Mouse (Mus musculus): ENCODE measurements around the gene Ubp1. TPM values are rescaled to one million over a fixed set of nuclear protein-coding genes. Genes with fewer than 3 reads are reported as not detected.
A peak's percentile ranks its signal among the peaks of the same experiment; 100 is the strongest.

Gene Ubp1
- polyA plus RNA-seq, 1 experiment from 2014 or later: 22.6 TPM

- H3K9me3 ChIP-seq (ENCODE audit: low read length): no peaks in the 10 kb centered on the region
- 38% methylated on average over 9 of the region's 9 CpGs for WGBS (ENCODE audit: insufficient replicate concordance)
- H3K4me1 ChIP-seq (ENCODE audit: insufficient read depth): peaks cover 12% of the 10 kb centered on the region
- peaks cover 15% of the 10 kb centered on the region for H3K27me3 ChIP-seq (ENCODE audit: insufficient read depth, low read length)
- no peak for TF ChIP-seq CTCF (IDR thresholded peaks at IDR 0.05; ENCODE audit: low read depth)
- TF ChIP-seq EP300 (IDR thresholded peaks at IDR 0.05; ENCODE audit: low read depth): no peak
- no peak overlapping the region for H3K9ac ChIP-seq (replicated peaks)
- no peaks in the 10 kb centered on the region for H3K36me3 ChIP-seq (replicated peaks; ENCODE audit: insufficient read depth, low read length)
- ATAC-seq (no peak), DNase-seq (no peak)
- no peak overlapping the region for H3K4me3 ChIP-seq (ENCODE audit: low read depth, low read length)
- H3K4me2 ChIP-seq (ENCODE audit: low read depth, low read length): no peak overlapping the region
- H3K27ac ChIP-seq (ENCODE audit: low read depth): no peak overlapping the region
These were observed 94.4 kb downstream of the Ubp1 start for GRCm38 (mm10) chr9:114025182-114025581.

DNA sequence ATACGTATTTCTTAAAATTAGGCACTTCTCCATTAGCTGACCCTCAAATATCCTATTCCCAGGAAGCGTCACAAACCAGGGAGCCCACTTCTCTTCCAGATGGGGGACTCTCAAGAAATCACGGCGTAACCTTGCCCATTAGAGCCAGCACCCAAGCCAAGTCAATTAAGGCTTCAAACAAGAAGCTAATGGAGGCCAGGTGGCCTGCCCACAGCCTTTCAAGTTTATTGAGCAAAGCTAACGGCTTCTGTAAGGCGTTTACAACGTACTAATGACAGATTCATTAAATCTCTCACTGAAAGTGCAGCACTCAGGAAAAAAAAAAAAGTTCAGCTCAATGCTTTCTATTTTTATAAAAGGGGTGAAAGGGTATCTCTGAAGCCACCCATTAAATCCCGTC is 95.1 kb downstream of the Ubp1 start:
- Histone ChIP-seq H3K4me2 (ENCODE audit: low read depth, low read length) (peak overlapping the region; percentile 79), H3K9ac (replicated peaks) (no peak overlapping the region), H3K36me3 (replicated peaks; ENCODE audit: insufficient read depth, low read length) (no peaks in the 10 kb centered on the region), H3K4me1 (ENCODE audit: insufficient read depth) (peaks cover 12% of the 10 kb centered on the region), H3K27ac (ENCODE audit: low read depth) (no peak overlapping the region), H3K9me3 (ENCODE audit: low read length) (no peaks in the 10 kb centered on the region), H3K4me3 (ENCODE audit: low read depth, low read length) (peak overlapping the region; percentile 54), H3K27me3 (ENCODE audit: insufficient read depth, low read length) (peaks cover 15% of the 10 kb centered on the region)
- WGBS (ENCODE audit: insufficient replicate concordance): 18% methylated on average over 8 of the region's 8 CpGs
- TF ChIP-seq EP300 (IDR thresholded peaks at IDR 0.05; ENCODE audit: low read depth) (no peak), CTCF (IDR thresholded peaks at IDR 0.05; ENCODE audit: low read depth) (no peak)
- DNase-seq (no peak), ATAC-seq (no peak)

DNA sequence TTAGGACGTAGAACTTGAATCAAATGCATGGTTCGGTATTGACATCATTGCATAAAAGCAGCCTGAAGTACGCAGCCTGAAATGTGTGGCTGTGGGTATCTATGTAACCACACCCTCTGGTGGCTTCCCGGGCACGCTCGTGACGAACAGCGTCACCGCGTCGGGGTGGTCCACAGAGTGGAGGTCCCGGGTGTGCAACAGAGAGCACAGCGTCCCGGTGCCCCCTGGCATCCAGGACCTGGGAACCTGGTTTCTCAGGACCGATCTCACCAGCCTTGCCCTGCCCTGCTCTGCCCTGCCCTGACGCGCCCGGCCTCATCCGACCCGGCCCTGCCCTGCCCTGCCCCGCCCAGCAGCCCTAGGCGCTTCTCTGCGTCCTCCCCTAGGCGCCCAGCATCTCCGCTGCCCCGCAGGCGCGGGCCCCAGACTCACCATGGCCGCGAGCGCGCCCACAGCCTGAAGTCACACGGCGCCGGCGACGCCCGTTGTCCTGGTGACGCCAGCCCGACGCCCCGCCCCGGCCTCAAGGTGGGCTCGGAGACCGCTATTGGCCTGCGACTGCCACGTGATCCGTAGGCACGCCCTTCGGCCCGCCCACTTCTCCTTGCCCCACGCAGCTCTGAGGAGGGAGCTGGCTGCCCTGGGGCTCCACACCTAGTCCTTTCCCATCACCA is 95.7 kb downstream of the Ubp1 start:
- TF ChIP-seq EP300 (IDR thresholded peaks at IDR 0.05; ENCODE audit: low read depth) (no peak), CTCF (IDR thresholded peaks at IDR 0.05; ENCODE audit: low read depth) (0 out of 2 replicates have a peak, but pooled peaks have one; percentile 8)
- Histone ChIP-seq H3K27ac (ENCODE audit: low read depth) (no peak overlapping the region), H3K4me1 (ENCODE audit: insufficient read depth) (peaks cover 12% of the 10 kb centered on the region), H3K9me3 (ENCODE audit: low read length) (no peaks in the 10 kb centered on the region), H3K4me3 (ENCODE audit: low read depth, low read length) (peak overlapping the region; percentile 54), H3K36me3 (replicated peaks; ENCODE audit: insufficient read depth, low read length) (no peaks in the 10 kb centered on the region), H3K9ac (replicated peaks) (no peak overlapping the region), H3K27me3 (ENCODE audit: insufficient read depth, low read length) (peaks cover 15% of the 10 kb centered on the region), H3K4me2 (ENCODE audit: low read depth, low read length) (peak overlapping the region; percentile 79)
- DNase-seq (peak; percentile 81), ATAC-seq (peak; percentile 93)
- under 1% methylated on average over 46 of the region's 52 CpGs for WGBS (ENCODE audit: insufficient replicate concordance)

Other genes starting within 250 kb of the Ubp1 start
- gene Pdcd6ip, start 222.7 kb upstream of the Ubp1 start, polyA plus RNA-seq (2015; fragmentation: Nextera tagmentation; extraction: Ambion mirVana): 25.4 and 26.8 TPM in 2 replicates
- gene Clasp2, start 189.5 kb upstream of the Ubp1 start, polyA plus RNA-seq (2015; fragmentation: Nextera tagmentation; extraction: Ambion mirVana): 3.9 and 4.9 TPM in 2 replicates
- gene Fbxl2, start 115.3 kb downstream of the Ubp1 start, polyA plus RNA-seq (2015; fragmentation: Nextera tagmentation; extraction: Ambion mirVana): 0.25 and 0.32 TPM in 2 replicates
- gene Susd5, start 126.2 kb downstream of the Ubp1 start, polyA plus RNA-seq (2015; fragmentation: Nextera tagmentation; extraction: Ambion mirVana): not detected in 2 replicates

Measured in liver, postnatal 0 days (tissue).